Mouse (Mus musculus) neural tube, embryonic 13.5 days (tissue): ENCODE results near the gene Acox1. TPM values are rescaled to one million over a fixed set of nuclear protein-coding genes. Genes with fewer than 3 reads are reported as not detected.

Experiments used
- ATAC-seq: fragments of 200-750 bp; cut with Nextera tagmentation; 2 replicates; pipeline ENCODE4 v1.8.0; 2017; ENCODE audit warnings: low read depth, mild to moderate bottlenecking, moderate TSS enrichment, moderate library complexity
- H3K27ac ChIP-seq: fragments of 300-500 bp; sonication (generic); replicated peaks from 2 replicates; pipeline ENCODE4 v1.5.1; 2015; ENCODE audit warnings: moderate library complexity, mild to moderate bottlenecking, inconsistent platforms
- H3K27me3 ChIP-seq: fragments of 300-500 bp; sonication (generic); 2 replicates; pipeline ENCODE4 v1.6.1; 2015; ENCODE audit warnings: mild to moderate bottlenecking, inconsistent platforms
- H3K36me3 ChIP-seq: fragments of 300-500 bp; sonication (generic); 2 replicates; pipeline ENCODE4 v1.6.1; 2015; ENCODE audit warnings: mild to moderate bottlenecking, inconsistent platforms
- H3K4me1 ChIP-seq: fragments of 300-500 bp; sonication (generic); replicated peaks from 2 replicates; pipeline ENCODE4 v1.6.1; 2015; ENCODE audit warnings: inconsistent platforms
- H3K4me2 ChIP-seq: fragments of 300-500 bp; sonication (generic); 2 replicates; pipeline ENCODE4 v1.6.1; 2015; ENCODE audit warnings: inconsistent platforms, mild to moderate bottlenecking, moderate library complexity
- H3K4me3 ChIP-seq: fragments of 300-500 bp; sonication (generic); 2 replicates; pipeline ENCODE4 v1.5.1; 2015; ENCODE audit warnings: mild to moderate bottlenecking, inconsistent platforms
- H3K9ac ChIP-seq: fragments of 300-500 bp; sonication (generic); 2 replicates; pipeline ENCODE4 v1.6.1; 2015; ENCODE audit warnings: moderate library complexity, mild to moderate bottlenecking, inconsistent platforms
- H3K9me3 ChIP-seq: fragments of 300-500 bp; sonication (generic); 2 replicates; pipeline ENCODE4 v1.6.1; 2016; ENCODE audit warnings: inconsistent platforms
- WGBS: fragments of 180-500 bp; shearing (Covaris S2); methylation state at CpG from one replicate; pipeline ENCODE4 v1.1.7; 2015; 5-methylcytosine and 5-hydroxymethylcytosine counted together
- polyA plus RNA-seq: library from polyadenylated mRNA; unstranded; fragments of >200 nt; fragmentation: Nextera tagmentation; extraction: Ambion mirVana; gene quantifications from 2 replicates; pipeline ENCODE4 v1.2.1, GENCODE M21; 2015

Acox1 gene
- polyA plus RNA-seq, 1 experiment from 2014 or later, result 53.5 TPM

DNA sequence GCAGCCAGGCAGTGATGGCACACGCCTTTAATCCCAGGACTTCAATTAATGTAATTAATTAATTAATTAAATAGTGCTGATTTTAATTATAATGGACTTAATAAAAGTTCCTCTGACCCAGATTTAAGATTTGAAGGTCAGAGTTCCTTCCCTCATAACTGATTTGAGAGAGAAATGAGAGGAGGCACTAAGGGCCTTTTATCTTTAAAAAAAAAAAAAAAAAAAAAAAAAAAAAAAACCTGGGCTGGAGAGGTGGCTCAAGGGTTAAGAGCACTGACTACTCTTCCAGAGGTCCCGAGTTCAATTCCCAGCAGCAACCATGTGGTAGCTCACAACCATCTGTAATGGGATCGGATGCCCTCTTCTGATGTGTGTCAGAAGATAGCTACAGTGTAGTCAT lies 9.8 kb upstream of the Acox1 start:
- 87% methylated on average over 3 of the region's 3 CpGs for WGBS
- H3K36me3 ChIP-seq, result peaks cover 45% of the 10 kb centered on the region
- no peak overlapping the region for H3K9ac ChIP-seq
- H3K27me3 ChIP-seq, result no peaks in the 10 kb centered on the region
- ATAC-seq, result no peak
- no peak overlapping the region for H3K4me2 ChIP-seq
- no peak overlapping the region for H3K4me3 ChIP-seq
- no peaks in the 10 kb centered on the region for H3K9me3 ChIP-seq
- no peaks in the 10 kb centered on the region for H3K4me1 ChIP-seq
- H3K27ac ChIP-seq, result no peak overlapping the region

DNA sequence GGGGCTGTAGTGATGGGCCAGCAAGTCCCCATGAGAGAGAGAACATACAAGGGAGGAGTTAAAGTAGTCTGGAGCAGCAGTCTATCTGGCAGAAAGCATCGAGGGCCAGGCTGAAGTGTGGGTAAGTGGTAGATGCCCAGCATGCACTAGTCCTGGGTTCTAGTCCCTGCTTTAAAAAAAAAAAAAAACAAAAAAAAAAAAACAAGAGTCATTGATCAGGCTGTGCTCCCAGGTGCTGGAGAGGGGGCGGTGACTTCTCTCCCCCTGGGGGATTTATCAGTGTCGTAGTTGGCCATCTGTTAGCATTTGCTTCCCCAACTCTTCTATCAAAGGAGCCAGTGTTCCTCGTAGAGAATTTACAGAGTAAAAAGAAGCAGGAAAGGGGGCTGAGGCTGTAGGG lies 7.8 kb upstream of the Acox1 start:
- Histone ChIP-seq H3K9ac (no peak overlapping the region), H3K4me1 (no peaks in the 10 kb centered on the region), H3K27me3 (no peaks in the 10 kb centered on the region), H3K4me2 (no peak overlapping the region), H3K4me3 (no peak overlapping the region), H3K9me3 (no peaks in the 10 kb centered on the region), H3K36me3 (peaks cover 49% of the 10 kb centered on the region), H3K27ac (no peak overlapping the region)
- ATAC-seq, result no peak
- WGBS, result 71% methylated on average over 4 of the region's 4 CpGs

DNA sequence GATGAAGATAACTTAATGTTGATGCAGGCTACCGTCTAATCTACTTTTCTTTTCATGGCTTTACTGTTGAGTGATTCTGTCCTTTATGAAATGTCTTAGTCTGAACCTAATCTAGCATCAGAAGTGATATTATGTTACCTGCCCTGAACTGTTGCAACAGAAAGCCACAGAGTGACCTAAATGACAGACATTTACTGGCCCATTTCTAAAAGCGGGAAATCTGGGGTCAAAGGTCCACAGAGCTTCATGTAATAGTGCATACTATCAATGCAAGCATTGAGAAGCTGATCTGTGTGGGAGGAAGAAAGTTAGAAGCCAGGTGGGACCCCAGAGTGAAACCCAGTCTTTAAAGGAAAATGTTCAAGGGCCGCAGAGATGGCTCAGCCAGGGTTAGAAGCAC lies 4.3 kb upstream of the Acox1 start:
- Histone ChIP-seq H3K36me3 (peaks cover 42% of the 10 kb centered on the region), H3K4me1 (peaks cover 9% of the 10 kb centered on the region), H3K27ac (no peak overlapping the region), H3K27me3 (no peaks in the 10 kb centered on the region), H3K9me3 (no peaks in the 10 kb centered on the region), H3K4me2 (no peak overlapping the region), H3K9ac (no peak overlapping the region), H3K4me3 (no peak overlapping the region)
- 88% methylated on average over 3 of the region's 3 CpGs for WGBS
- no peak for ATAC-seq

DNA sequence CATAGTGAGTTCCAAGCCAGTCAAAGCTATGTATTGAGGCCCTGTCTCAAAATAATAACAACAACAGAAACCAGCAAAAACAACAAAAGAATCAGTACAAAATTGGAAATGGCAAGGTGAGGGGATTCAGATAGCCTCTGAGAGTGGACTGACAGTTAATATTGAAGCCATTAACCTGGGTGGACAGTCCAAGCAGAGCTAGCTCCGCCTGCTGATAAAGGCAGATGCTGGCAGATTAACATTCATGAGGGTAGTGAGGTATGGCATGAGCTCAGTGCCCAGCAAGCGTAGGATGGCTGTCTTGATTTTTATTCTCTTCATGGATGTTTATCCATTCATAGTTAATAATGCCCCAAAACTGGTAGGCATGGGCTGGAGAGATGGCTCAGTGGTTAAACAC lies 2.3 kb upstream of the Acox1 start:
- Histone ChIP-seq H3K4me1 (peaks cover 27% of the 10 kb centered on the region), H3K4me3 (no peak overlapping the region), H3K9ac (no peak overlapping the region), H3K4me2 (no peak overlapping the region), H3K9me3 (no peaks in the 10 kb centered on the region), H3K27me3 (no peaks in the 10 kb centered on the region), H3K27ac (no peak overlapping the region), H3K36me3 (peaks cover 33% of the 10 kb centered on the region)
- no peak for ATAC-seq
- WGBS, result 86% methylated on average over 2 of the region's 2 CpGs

DNA sequence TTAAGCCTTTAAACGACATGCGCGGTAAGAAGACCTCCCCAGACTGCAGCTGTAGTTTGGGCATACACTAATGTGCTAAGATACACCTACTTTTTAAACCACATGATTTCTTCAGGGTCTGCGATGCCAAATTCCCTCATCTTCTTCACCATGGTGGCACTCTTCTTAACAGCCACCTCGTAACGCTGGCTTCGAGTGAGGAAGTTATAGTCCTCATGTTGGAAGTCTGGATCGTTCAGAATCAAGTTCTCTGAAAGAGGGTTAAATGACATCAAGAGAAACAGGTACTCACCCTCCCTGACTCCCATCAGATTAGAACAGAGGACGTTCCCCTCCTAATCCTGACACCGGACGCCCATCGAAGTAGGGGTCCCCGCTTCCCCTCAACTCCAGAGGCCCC lies 713 bp downstream of the Acox1 start:
- WGBS, result 24% methylated on average over 13 of the region's 13 CpGs
- Histone ChIP-seq H3K9me3 (no peaks in the 10 kb centered on the region), H3K9ac (peak overlapping the region; percentile 88), H3K27ac (peak overlapping the region; percentile 97), H3K36me3 (peaks cover 30% of the 10 kb centered on the region), H3K4me1 (peaks cover 42% of the 10 kb centered on the region), H3K4me3 (peak overlapping the region; percentile 72), H3K27me3 (no peaks in the 10 kb centered on the region), H3K4me2 (peak overlapping the region; percentile 71)
- peak; percentile 1; the same call in 1 of the 2 replicates for ATAC-seq

DNA sequence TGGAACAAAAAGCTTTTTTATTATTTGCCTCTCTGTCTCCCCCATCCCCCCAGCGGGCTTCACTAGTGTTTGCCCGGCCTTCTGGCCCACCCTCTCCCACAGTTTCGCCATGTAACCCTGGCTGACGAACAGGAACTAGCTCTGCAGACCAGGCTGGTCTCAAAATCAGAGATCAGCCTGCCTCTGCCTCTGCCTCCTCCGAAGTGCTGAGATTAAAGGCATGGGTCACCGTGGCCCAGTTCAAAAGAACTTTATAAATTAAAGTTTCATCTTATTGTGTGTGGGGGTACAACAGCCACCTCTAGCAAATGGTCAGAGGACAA lies 1.3 kb downstream of the Acox1 start:
- ATAC-seq, result no peak
- WGBS, result 87% methylated on average over 6 of the region's 6 CpGs
- Histone ChIP-seq H3K4me1 (peaks cover 42% of the 10 kb centered on the region), H3K27me3 (no peaks in the 10 kb centered on the region), H3K36me3 (peaks cover 29% of the 10 kb centered on the region), H3K4me2 (peak overlapping the region; percentile 71), H3K9ac (peak overlapping the region; percentile 88; the same call in 1 of the 2 replicates), H3K4me3 (peak overlapping the region; percentile 72), H3K27ac (no peak overlapping the region), H3K9me3 (no peaks in the 10 kb centered on the region)

DNA sequence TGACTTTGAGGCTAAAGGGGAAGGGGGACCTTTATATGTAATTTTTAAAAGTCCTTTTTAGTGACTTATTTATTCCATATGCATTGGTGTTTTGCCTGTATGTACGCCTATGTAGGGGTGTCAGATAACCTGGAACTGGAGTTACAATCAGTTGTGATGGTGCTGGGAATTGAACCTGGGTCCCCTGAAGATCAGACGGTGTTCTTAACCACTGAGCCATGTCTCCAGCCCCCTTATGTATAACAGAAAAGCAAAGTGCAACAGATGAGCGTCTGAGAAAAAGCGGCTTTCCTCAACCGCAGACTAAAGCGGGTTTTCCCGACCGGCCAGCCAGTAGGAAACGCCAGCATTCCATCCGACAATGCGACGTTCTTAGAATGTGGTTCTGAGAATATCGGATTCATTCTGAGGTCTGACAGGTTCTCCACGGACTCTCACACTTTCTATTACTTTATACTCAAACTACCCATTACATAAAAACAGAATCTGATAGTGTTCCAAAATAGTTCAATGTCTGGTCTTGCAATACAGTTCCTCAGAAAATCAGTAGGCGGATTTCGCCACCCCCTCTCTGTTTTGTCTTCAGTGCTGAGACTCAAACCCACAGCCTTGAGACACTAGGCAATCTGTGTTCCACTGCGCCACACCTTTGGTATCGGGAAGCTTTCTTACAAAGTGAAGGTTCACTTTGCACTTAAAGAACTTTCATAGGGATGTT lies 1.8 kb downstream of the Acox1 start:
- H3K4me1 ChIP-seq, result peaks cover 42% of the 10 kb centered on the region
- H3K9me3 ChIP-seq, result no peaks in the 10 kb centered on the region
- peak overlapping the region; percentile 72; the same call in 1 of the 2 replicates for H3K4me3 ChIP-seq
- peak overlapping the region; percentile 71; the same call in 1 of the 2 replicates for H3K4me2 ChIP-seq
- H3K36me3 ChIP-seq, result peaks cover 26% of the 10 kb centered on the region
- WGBS, result 93% methylated on average over 18 of the region's 18 CpGs
- H3K9ac ChIP-seq, result no peak overlapping the region
- no peak for ATAC-seq
- no peaks in the 10 kb centered on the region for H3K27me3 ChIP-seq
- H3K27ac ChIP-seq, result no peak overlapping the region

DNA sequence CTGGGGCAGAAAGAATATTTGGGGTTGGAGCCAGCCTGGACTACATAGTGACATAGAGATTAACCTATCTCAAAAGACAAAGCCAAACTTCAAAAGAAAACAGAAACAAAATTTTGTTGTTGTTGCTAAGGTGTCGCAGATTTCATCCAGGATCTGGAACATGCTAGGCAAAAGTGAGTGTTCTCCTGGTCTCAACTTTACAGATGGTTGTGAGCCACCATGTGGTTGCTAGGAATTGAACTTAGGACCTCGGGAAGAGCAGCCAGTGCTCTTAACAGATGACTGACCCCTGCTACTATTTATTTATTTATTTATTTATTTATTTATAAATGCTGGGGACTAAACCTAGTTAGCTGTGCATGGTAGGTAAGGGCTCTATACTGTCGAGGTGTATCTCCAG lies 2.5 kb downstream of the Acox1 start:
- no peak overlapping the region for H3K4me2 ChIP-seq
- no peak overlapping the region for H3K27ac ChIP-seq
- no peaks in the 10 kb centered on the region for H3K27me3 ChIP-seq
- H3K4me3 ChIP-seq, result no peak overlapping the region
- H3K9ac ChIP-seq, result no peak overlapping the region
- 91% methylated on average over 3 of the region's 3 CpGs for WGBS
- H3K36me3 ChIP-seq, result peaks cover 28% of the 10 kb centered on the region
- H3K4me1 ChIP-seq, result peaks cover 42% of the 10 kb centered on the region
- no peaks in the 10 kb centered on the region for H3K9me3 ChIP-seq
- ATAC-seq, result no peak

DNA sequence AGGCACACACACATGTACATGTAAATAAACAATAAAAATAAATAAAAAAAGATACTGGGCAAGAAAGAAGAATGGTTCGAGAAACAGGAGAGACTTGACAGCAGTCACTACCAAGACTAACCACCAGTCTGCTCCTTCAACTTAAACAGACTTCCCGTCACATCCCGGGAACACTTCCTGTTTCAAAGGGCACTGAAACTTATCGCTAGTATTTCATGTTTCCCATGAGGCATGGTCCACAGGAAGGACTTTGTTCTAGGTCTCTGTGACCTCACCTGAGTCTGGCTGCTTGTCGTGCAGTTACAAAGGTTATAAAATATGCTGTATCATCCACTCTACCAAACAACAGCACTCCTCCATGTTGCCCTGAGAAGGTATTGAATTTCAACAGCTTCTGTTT lies 3.6 kb downstream of the Acox1 start:
- H3K4me3 ChIP-seq, result no peak overlapping the region
- no peaks in the 10 kb centered on the region for H3K27me3 ChIP-seq
- no peak overlapping the region for H3K9ac ChIP-seq
- peaks cover 37% of the 10 kb centered on the region for H3K36me3 ChIP-seq
- H3K4me2 ChIP-seq, result no peak overlapping the region
- 73% methylated on average over 5 of the region's 5 CpGs for WGBS
- ATAC-seq, result no peak
- H3K9me3 ChIP-seq, result no peaks in the 10 kb centered on the region
- no peak overlapping the region for H3K27ac ChIP-seq
- peaks cover 42% of the 10 kb centered on the region for H3K4me1 ChIP-seq

DNA sequence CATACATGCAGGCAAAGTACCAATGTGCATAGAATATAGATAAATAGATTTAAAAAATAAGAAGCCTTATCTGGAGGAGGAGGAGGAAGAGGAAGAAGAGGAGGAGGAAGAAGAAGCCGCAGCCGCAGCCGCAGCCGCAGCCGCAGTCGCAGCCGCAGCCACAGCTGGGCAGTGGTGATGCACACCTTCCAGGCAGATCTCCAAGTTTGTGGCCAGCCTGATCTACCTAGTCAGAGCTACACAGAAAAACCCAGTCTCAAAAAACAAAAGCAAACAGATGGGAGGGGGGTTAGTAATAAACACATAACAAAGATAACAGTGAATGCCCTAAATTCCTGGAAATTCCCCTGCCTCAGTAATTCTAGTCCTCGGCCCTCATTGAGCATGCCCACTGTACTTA lies 4.2 kb downstream of the Acox1 start:
- Histone ChIP-seq H3K27me3 (no peaks in the 10 kb centered on the region), H3K4me2 (no peak overlapping the region), H3K4me3 (no peak overlapping the region), H3K27ac (no peak overlapping the region), H3K9me3 (no peaks in the 10 kb centered on the region), H3K4me1 (peaks cover 38% of the 10 kb centered on the region), H3K36me3 (peaks cover 43% of the 10 kb centered on the region), H3K9ac (no peak overlapping the region)
- WGBS, result 88% methylated on average over 8 of the region's 8 CpGs
- no peak for ATAC-seq

DNA sequence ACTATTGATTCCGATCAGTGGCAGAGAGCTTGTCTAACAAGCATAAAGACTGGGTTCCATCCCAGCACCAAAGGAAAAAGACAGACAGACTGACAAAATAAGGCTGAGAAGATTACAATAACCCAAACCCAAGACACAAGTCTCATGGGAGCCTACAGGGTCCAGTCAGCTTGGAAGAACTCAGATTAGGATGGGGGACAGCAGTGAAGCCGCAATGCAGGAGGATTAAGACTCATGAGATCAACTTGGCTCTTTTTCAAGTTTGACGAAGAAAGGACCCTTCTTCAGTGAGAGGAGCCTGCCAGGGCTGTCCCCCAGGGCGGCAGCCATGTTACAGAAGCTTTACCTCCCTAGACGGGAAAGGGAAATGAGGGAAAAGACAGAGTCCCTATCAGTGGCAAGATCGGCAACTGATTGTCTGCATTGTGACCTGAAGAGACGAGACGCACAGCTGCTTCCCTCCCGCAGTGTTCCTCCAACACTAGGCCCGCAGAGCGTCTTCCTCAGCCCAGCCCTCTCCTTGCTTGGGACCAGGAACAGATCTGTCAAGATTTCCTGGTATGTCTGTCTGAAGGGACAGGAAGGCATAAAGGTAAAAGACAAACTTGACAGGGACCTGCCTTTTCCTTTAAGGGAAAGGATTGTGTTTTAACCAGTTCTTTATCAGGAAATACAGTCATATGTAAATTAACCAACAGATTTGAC lies 11.5 kb downstream of the Acox1 start:
- ATAC-seq, result no peak
- Histone ChIP-seq H3K36me3 (peaks cover 84% of the 10 kb centered on the region), H3K9ac (no peak overlapping the region), H3K27me3 (no peaks in the 10 kb centered on the region), H3K4me1 (peaks cover 21% of the 10 kb centered on the region; the same call in 1 of the 2 replicates), H3K4me2 (no peak overlapping the region), H3K9me3 (no peaks in the 10 kb centered on the region), H3K27ac (peak overlapping the region; percentile 25; the same call in 1 of the 2 replicates), H3K4me3 (no peak overlapping the region)
- WGBS, result 45% methylated on average over 11 of the region's 11 CpGs

DNA sequence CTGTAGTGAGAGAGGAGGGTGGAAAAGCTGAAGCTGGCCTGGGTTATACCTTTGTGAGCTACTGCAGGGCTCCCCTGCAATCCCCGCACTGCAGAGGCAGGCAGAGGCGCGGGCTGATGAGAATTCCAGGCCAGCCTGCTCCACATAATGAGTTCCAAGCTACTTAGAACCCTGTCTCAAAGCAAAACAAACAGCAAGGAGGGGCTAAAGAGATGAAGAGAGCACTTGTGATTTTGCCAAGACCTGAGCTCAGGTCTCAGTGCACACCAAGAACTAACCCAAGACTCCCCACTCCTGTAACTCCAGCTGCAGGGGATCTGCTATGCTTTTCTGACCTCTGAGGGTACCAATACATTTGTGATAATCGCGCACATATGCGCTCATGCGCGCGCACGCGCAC lies 12.5 kb downstream of the Acox1 start:
- WGBS, result 94% methylated on average over 11 of the region's 11 CpGs
- ATAC-seq, result no peak
- H3K36me3 ChIP-seq, result peaks cover 89% of the 10 kb centered on the region
- no peaks in the 10 kb centered on the region for H3K9me3 ChIP-seq
- H3K4me3 ChIP-seq, result no peak overlapping the region
- no peak overlapping the region for H3K4me2 ChIP-seq
- no peak overlapping the region for H3K9ac ChIP-seq
- peak overlapping the region; percentile 61 for H3K27ac ChIP-seq
- peaks cover 21% of the 10 kb centered on the region; the same call in 1 of the 2 replicates for H3K4me1 ChIP-seq
- H3K27me3 ChIP-seq, result no peaks in the 10 kb centered on the region
